Mouse (Mus musculus) ES-E14 (cell line): ENCODE measurements at regions not wholly inside any gene's neighbourhood (a gene's known extent, or its start where the extent isn't known, plus 50 kb on each side); places are given as distances from the start of the nearest gene placed in this dataset.

Experiments used
- CHD2 ChIP-seq: IDR thresholded peaks from 2 replicates; pipeline ENCODE4 v1.6.1; 2014; ENCODE audit warnings: mild to moderate bottlenecking, low read depth, low read length, inconsistent platforms
- MAFK ChIP-seq: IDR thresholded peaks from 2 replicates; pipeline ENCODE4 v1.6.1; 2014; ENCODE audit warnings: mild to moderate bottlenecking, low read depth, low read length, inconsistent platforms; ENCODE audit not compliant: insufficient read depth

DNA sequence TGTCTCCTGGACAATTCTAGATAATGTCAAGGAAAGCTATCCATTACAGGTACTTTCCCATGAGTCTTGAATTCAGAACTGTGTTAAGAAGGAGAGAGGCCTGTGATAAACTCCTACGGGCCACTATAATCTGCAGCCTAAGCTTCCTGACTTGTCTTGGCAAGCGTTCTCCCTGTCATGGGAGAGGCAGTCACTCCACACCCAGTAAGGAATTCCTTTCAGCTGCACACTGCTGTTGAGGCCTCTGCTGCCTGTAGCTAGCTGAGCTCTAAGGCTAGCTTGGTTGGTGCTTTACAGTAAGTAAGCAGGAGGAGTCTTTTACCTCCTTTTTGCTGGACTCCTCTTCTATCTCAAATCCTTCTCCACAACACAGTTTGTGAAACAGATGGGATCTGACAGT lies 224.2 kb downstream of the Nucb2 start:
- TF ChIP-seq MAFK (no peak), CHD2 (no peak)
